Mouse (Mus musculus) olfactory bulb, adult 2 months (tissue): Measurements from ENCODE around the gene Fau. TPM values are rescaled to one million over a fixed set of nuclear protein-coding genes. Genes with fewer than 3 reads are reported as not detected.

Experiments
- H3K27ac ChIP-seq: fragments of 200-500 bp; 2 replicates; pipeline ENCODE4 v1.5.1; 2012; ENCODE audit warnings: low read depth, low read length; ENCODE audit not compliant: insufficient read depth
- H3K4me1 ChIP-seq: fragments of 200-500 bp; 2 replicates; pipeline ENCODE4 v1.6.1; 2012; ENCODE audit warnings: low read length; ENCODE audit not compliant: control insufficient read depth, insufficient read depth
- H3K4me3 ChIP-seq: fragments of 200-500 bp; 2 replicates; pipeline ENCODE4 v1.5.1; 2012; ENCODE audit warnings: mild to moderate bottlenecking, low read depth, low read length, moderate library complexity; ENCODE audit not compliant: insufficient read depth
- CTCF ChIP-seq: fragments of 200-500 bp; IDR thresholded peaks from 2 replicates; pipeline ENCODE4 v1.5.1; 2012; ENCODE audit warnings: low read depth, mild to moderate bottlenecking, low read length, moderate library complexity; ENCODE audit not compliant: insufficient read depth
- POLR2A ChIP-seq: fragments of 200-500 bp; IDR thresholded peaks from 2 replicates; pipeline ENCODE4 v1.6.1; 2012; ENCODE audit warnings: mild to moderate bottlenecking, low read depth, low read length, moderate library complexity; ENCODE audit not compliant: insufficient read depth
- WGBS: fragments of 180-500 bp; shearing (Covaris S2); methylation state at CpG from one replicate; pipeline ENCODE4 v1.1.7; 2018; 5-methylcytosine and 5-hydroxymethylcytosine counted together
- polyA plus RNA-seq: library from polyadenylated mRNA; stranded (reverse); fragments of >200 nt; gene quantifications from 2 replicates; pipeline ENCODE4 v1.2.4, GENCODE M21; 2012; ENCODE audit warnings: low replicate concordance; ENCODE audit not compliant: missing spikeins, insufficient read depth, insufficient read length

The Fau gene
- polyA plus RNA-seq, 1 experiment: 1,126 TPM

DNA sequence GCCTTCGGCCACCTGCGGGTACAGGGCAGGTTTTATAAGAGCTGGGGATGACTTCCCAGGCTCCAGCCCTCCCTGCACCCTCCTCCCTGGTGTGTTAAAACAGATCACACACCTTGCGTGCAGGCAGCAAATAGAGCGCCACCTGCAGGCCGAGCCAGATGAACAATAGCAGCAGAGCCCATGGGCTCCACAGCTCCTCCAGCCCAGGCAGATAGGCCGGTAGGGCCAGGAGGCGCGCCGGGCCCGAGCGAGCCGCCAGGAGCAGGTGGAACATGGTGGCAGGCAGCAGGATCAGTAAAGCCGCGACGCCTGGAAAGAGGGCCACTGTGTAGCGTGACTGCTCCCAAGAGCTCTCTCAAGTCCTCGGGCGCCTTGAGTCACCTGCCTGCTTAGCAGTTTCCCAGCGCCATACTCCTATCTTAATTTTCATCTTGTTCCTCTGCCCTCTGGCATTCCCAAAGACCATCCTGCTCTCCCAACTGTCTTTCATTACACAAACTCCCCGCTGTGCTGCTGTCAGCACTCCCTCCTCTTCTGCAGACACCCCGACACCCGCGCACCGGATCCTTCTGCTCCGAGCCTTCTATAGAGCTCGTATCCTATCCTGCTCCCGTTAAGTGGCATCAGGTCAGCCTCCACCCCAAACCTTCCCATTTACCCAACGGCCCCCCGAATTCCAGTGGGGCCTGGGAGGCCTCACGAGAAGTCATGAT is 9.5 kb downstream of the Fau start:
- peak overlapping the region; percentile 59 for H3K4me3 ChIP-seq
- H3K27ac ChIP-seq: peak overlapping the region; percentile 67
- TF ChIP-seq POLR2A (no peak), CTCF (peak; percentile 88)
- under 1% methylated on average over 30 of the region's 30 CpGs for WGBS
- peaks cover 26% of the 10 kb centered on the region for H3K4me1 ChIP-seq

- Histone ChIP-seq H3K4me1 (peaks cover 23% of the 10 kb centered on the region), H3K4me3 (peak within 1 kb of the TSS; percentile 59), H3K27ac (peak within 1 kb of the TSS; percentile 67)
- TF ChIP-seq CTCF (no peak), POLR2A (0 out of 2 replicates have a peak, but pooled peaks have one; percentile 38)
- 10% methylated on average over 33 of the region's 33 CpGs for WGBS
Observed at GRCm38 (mm10) chr19:6067724-6068415, 10.2 kb downstream of the Fau start, which contains the start of gene Tm7sf2. Gene Tm7sf2, minus strand, starts transcription at chr19:6068373.

DNA sequence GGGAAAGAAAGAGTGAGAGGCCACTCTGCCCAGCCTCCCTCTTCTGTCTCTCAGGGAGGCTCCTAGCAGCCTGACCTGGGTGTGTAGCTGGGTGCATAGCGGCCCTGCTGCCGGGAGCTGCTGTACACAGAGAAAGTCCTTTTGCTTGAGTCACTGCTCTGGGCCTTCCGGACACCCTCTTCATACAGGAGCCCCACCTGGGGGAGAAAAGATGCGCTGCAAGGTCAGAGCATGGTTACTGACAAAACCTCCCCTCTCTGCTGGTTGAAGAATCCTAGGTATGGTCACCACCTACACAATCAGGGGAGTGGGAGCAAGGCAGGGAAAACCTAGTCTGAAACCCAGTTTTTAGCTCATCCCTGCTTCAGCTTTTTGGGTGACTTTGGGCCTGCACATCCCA is 11.3 kb downstream of the Fau start:
- Histone ChIP-seq H3K4me3 (no peak overlapping the region), H3K4me1 (peaks cover 19% of the 10 kb centered on the region), H3K27ac (no peak overlapping the region)
- TF ChIP-seq POLR2A (no peak), CTCF (no peak)
- 88% methylated on average over 4 of the region's 4 CpGs for WGBS

GRCm38 (mm10) chr19:6069851-6070250 is 12.2 kb downstream of the Fau start:
- Histone ChIP-seq H3K27ac (no peak overlapping the region), H3K4me1 (peaks cover 19% of the 10 kb centered on the region), H3K4me3 (no peak overlapping the region)
- no peak for TF ChIP-seq CTCF
- no peak for TF ChIP-seq POLR2A
- WGBS: 90% methylated on average over 10 of the region's 10 CpGs

DNA sequence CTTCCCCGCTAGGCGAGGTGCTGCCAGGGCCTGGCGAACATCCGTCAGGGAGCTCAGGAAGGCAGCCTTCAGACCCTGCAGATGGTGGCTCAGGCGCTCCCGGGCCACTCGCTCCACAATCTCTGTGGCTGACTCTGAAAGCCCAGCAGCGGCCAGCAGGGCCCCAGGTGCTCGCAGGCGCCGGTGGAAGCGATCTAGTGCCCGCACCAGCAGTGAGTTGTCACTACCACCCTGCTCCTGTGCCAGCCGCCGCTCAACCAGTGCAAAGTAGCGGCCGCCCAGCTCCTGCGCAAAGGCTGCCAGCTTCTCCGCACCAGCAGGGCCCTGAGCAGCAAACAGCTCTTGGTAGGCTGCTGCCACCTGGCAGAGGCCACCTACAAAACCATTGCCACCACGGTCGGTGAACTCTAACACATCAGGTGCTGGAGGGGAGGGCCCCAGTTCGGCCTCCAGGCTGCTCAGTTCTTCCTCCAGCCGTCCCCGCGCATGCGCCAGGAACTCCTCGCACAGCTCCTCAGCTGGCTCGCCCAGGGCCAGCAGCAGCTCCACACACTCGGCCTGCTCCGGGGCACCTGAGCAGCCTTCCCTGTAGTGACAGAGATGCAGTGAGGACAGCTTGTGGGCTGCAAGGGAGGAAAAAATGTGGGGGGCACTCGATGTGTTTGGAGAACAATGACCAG is 13.1 kb downstream of the Fau start:
- Histone ChIP-seq H3K4me1 (peaks cover 19% of the 10 kb centered on the region), H3K27ac (no peak overlapping the region), H3K4me3 (no peak overlapping the region)
- WGBS: 88% methylated on average over 31 of the region's 31 CpGs
- no peak for TF ChIP-seq POLR2A
- TF ChIP-seq CTCF: no peak

DNA sequence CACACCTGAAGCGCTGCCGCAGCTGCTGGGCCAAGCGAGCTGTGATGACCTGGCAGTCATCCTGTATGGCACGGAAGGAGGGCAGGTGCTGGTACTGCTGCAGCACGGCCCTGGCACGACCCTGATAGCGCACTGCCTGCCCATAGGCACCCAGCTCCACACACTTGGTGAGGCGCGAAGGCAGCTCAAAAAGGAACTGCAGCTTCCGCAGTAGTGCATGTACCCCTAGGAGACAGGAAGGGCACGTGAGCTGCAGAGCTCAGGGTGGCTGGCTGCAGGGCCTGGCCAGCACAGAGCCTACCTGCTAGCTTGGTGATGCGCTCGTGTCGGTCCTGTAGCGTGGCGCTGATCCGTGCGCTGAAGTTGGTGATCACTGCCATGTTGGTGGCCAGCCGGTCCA is 13.6 kb downstream of the Fau start:
- WGBS: 92% methylated on average over 19 of the region's 19 CpGs
- Histone ChIP-seq H3K27ac (no peak overlapping the region), H3K4me1 (peaks cover 22% of the 10 kb centered on the region), H3K4me3 (no peak overlapping the region)
- TF ChIP-seq POLR2A (no peak), CTCF (no peak)

GRCm38 (mm10) chr19:6073889-6074288 is 16.2 kb downstream of the Fau start:
- Histone ChIP-seq H3K27ac (no peak overlapping the region), H3K4me1 (peaks cover 8% of the 10 kb centered on the region), H3K4me3 (no peak overlapping the region)
- WGBS: 92% methylated on average over 5 of the region's 5 CpGs
- TF ChIP-seq POLR2A (no peak), CTCF (no peak)

GRCm38 (mm10) chr19:6076564-6077393 is 19.1 kb downstream of the Fau start, which contains the start of gene Vps51:
Gene Vps51, minus strand, starts transcription at chr19:6077231.
- Histone ChIP-seq H3K4me1 (peaks cover 8% of the 10 kb centered on the region), H3K4me3 (peak within 1 kb of the TSS; percentile 68), H3K27ac (peak within 1 kb of the TSS; percentile 17; the same call in 1 of the 2 replicates)
- TF ChIP-seq CTCF (no peak), POLR2A (peak; percentile 43; the same call in 1 of the 2 replicates)
- under 1% methylated on average over 33 of the region's 33 CpGs for WGBS
